Mouse (Mus musculus): ENCODE measurements around the gene Plekhm2. TPM values are rescaled to one million over a fixed set of nuclear protein-coding genes. Genes with fewer than 3 reads are reported as not detected.
A peak's percentile ranks its signal among the peaks of the same experiment; 100 is the strongest.

Gene Plekhm2
- polyA plus RNA-seq, 2 experiments from 2014 or later: 2.1 to 3.4 TPM

DNA sequence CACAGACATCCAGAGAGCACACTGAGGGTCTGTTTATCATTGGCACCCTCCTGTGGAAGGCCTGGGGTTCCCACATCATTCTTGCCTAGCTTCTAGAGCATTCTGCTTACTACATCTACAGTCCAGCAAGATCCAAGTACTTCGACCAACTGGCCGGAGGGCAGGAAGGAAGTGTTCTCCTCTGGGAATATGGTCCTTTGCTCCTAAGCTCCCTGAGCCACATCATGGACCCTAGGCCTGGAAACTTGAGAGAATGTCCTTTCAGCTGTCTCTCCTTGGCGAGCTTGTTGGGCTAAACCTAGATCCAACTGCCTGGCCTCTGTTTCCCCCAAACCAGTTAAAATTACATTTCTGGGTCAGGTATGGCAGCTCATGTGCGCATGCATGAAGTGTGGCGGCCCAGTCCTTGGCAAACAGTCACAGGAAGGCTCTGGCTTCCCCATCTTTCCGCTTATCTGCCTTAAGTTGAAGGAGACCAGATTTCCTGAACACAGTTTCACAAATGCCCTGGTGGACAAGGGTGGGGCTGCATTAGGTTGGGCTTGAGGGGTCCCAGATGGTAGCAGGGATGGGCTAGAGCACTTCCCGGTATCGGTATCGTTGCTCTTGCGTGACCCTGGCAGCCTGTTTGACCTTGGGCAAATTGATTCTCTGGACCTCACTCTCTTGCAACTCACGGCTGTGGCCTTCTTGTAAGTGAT, 62.0 kb downstream of the Plekhm2 start:
- ATAC-seq: no peak

DNA sequence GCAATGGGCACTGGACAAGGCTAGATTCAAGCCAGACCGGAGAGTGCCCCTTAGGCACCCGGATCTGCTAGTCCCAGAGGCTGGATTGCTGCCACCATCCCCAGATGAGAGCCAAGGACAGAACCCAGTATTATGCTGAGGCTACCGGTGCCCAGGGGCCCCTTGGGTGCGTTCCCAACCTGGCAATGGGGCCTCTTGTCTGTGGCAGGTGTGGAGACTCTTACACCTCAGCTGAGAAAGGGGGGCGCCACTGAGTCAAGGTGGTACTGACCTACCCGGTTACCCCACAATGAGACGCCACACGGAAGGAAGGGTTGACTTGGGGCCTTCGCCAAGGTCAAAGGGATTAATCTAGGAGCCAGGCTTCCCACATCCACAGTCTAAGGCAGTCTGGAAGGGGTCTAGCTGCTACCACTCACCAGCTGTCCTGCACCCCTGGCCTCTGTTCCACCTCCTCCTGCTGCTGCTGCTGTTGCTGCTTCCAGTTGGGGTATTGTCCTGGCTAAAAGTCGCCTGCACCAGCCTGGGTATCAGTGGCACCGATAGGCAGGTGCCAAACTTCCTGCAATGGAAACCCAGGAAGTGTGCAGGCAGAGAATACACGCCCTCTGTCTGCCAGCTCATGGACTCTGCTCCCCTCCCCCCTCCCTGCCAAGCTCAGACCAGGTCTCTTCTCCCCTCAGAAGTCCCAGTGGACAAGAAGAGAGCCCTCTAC, 63.4 kb downstream of the Plekhm2 start:
- no peak for ATAC-seq

DNA sequence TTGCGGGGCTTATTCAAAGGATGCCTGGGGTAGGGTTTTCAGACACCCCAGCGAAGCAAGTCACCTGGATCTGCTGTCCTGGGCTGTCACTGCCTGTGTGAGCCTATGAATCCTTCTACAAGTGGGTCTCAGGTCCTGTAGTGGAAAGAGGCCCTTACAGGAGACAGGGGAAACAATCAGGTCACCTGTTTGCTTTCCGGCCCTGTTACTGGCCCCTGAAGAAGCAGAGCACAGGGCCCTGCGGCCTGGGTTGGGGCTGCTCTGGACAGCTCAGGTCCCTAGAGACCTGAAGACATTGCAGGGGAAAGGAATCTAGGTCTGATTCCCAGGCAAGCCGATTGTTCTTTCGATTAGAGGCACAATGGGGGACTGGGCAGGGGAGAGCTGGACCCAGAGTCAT, 64.3 kb downstream of the Plekhm2 start:
- no peak for ATAC-seq

DNA sequence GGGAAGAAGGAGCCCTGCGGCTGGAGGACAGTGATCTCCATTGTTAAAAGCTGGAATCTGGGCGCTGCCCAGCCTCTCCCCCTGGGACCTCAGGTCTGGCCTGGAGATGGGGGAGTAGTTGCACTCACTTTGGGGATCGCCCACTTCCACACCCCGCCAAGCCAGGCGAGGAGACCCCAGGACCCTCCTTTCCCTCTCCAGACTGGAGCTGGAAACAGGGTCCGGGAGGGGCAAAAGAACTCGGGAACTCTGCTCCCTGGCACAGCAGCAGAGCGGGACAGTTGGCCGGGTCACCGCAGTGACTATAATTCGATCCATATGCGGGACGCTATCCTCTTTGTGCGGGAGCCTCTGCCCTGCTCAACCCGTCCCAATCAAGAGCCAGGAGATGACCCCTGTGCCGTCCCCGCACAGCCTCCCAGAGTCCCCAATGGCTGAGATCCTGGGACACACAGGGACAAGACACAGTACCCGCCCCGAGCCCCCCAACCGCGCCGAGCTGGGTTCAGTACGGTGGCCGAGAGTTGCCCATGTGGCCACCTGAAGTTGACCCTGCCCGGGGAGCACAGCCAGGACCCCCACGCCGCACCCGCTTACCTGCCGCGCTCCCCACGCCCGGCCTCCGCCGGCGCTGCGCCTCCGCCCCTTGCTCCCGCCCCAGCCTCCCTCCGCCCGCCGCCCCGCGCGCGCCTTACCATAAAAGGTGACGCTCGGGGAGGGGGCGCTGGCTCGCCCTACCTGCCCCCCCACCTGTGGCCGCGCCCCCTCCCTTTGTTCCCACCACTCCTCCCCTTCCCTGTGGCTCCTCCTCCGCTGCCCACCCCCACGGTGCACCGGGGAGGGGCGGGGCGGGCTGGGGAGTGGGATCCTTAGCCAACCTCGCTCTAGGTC, 65.2 kb downstream of the Plekhm2 start:
- no peak for ATAC-seq

DNA sequence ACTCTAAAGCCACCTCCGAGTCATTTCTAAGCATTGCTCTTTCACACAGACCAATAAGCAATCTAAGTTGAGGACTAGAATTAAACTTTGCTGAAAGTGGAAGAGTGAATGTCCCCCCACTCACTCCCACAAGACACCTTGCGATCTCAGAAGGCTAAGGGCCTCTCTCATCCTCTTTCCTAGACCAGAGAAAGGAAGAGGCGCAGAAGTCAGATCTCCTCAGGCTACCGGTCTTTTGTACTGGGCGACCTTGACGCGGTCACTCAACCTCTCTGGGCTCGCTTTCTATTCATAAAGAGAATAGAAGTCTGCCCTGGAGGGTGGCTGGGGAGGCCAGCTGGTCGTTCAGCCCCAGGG, 65.8 kb downstream of the Plekhm2 start:
- no peak for ATAC-seq

DNA sequence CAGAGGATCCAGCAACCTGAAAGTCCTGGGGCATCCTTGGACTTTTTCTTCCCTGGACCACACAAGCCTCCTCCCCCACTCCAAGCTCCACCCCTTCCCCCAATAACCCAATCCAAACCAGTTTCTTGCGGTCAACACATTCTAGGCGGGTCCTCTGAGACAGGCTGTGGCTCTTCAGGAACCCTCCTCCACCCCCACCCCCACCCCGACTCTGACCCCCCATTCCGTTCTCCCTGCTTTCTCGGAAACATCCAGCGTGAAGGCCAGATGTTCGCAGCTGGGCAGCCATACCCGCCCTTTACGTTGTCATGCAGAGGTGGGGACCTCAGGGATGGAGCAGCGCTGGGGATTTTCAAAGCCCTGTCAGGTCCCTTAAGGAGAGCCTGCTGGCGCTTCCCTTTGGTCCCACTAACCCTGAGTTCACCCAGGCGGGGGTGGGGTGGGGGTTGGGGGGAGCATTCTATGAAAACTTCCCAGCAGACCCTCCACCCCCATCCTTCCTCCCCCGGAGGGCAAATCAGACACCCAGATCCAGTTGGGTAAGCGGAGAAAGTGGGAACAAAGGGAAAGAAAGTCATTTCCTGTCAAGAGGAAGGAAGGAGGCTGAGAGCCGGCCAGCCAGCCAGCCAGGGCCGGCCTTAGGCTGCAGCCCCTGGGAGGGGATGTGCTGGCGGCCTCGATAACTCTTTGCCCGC, 66.4 kb downstream of the Plekhm2 start:
- ATAC-seq: no peak

DNA sequence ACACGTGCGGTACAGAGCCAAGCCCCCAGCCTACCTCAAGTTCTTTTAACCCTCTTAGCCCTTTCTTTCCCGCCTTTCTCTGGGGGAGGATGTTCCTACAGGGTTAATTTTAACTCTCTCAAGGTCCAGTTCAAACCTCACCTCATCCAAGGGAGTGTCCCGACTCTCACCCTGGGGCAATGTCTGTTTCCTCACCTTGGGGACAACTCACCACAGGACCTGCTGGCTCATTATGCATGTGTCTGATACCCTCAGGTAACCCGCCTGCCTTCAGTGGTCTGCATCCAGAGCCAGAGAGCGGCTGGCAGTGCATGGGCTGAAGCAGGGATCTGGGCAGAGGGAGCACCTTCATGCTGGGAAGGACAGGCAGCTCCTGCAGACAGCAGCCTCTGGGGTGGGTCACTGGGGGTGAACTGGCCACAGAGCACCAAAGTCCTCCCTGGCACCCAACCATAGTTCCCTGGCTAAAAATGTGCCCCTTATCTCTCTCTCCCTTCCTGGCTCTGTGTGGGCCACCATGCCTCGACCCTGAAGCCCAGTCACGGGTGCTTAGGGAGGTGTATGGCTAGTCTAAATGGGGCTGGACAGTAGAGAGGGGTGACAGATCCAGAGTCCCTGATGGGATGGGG, 67.9 kb downstream of the Plekhm2 start:
- ATAC-seq: no peak

DNA sequence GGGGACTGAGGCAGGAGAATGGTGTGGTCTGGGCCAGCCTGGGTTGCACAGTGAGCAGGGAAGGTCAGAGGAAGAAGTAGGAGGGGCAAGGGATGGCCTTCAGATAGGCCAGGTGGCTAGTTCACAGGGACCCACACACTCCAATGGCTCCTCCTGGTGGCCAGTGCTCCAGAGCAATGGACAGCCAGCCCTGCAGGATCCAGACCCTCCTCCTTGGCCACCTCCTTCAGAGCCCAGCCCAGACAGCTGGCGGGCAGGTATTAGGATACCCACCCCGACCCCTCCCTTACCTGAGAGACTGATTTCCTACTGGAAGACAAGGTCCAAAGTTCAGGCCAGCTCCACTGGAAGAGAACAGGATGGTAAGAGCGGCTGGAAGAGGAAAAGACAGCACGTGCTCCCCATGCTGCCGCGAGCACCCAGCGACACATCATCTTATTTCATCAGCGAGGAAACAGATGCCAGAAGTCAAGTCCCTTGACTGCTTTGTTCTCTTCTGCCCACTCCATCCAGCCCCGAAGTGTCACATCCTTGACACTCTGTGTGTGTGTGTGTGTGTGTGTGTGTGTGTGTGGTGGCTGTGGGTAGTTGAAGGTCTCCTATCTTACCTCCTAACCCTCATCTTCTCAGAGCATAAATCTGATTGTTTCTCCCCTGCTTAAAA, 69.0 kb downstream of the Plekhm2 start:
- no peak for ATAC-seq

DNA sequence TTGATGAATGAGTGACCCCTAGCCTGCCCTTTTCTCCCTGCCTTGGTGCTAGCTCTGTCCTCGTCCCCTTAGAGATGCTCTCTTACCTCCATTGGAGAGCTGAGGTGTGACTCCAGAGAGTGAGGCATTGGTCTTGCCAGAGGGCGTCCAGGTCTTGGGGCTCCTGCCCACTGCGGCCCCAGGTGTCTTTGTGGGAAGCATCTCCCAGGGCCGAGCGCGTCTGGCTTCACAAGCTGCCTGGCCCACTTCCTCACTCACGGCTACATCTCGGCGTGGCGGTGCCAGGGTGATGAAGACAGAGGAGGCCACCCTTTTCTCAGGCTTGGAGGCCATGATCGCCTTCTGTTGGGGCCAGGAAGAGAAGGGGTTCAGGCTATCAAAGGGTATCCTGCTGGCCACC, 69.6 kb downstream of the Plekhm2 start:
- ATAC-seq: no peak

DNA sequence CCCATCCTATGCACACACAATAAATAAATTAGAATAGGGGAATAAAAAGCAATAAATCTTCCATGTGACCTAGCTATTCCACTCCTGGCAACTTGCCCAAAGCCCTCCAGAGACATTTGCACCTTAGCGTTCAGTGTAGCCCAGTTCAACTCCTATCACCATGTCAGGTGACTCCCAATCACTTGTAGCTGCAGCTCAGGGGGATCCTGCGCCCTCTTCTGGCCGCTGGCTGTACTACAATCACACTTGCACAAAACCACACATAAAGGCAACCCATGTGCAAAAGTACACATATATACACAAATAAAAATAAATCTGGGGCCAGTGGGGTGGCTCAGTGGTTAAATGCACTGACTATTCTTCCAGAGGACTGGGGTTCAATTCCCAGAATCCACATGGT, 73.2 kb downstream of the Plekhm2 start:
- ATAC-seq: no peak

DNA sequence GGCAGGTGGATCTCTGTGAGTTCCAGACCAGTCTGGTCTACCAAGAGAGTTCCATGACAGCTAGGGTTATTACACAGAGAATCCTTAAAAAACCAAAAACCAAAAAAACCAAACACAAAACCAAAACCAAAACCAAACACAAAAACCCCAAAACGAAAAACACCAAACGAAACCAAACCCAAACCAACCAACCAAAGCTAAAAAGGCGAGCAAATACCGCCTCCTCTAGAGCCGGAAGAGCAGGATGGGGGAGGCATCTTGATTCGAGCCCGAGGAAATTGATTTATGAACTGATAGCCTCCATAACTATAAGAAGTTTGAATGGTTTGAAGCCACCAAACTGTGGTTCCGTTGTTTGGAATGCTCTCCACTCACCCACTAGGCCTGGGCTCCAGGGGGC, 80.8 kb downstream of the Plekhm2 start:
- peak; percentile 86 for ATAC-seq

DNA sequence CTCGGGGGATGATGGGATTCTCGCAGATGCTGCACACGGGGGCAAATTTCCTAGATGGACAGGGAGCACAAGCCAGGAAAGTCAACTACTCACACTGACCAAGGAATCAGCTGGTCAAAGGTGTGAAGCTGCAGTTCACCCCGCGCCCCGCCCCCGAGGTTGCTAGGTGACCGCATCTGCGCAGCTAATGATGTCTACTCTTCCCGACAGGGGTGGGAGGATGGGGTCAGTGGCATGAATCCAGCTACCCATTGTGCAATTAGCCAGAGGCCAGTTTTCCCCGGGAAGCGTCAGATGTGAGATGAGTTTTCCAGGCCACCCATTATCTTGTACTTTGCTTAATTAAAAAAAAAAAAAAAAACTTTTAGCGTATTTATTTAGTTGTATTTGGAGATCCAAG, 83.6 kb downstream of the Plekhm2 start:
- ATAC-seq: no peak

DNA sequence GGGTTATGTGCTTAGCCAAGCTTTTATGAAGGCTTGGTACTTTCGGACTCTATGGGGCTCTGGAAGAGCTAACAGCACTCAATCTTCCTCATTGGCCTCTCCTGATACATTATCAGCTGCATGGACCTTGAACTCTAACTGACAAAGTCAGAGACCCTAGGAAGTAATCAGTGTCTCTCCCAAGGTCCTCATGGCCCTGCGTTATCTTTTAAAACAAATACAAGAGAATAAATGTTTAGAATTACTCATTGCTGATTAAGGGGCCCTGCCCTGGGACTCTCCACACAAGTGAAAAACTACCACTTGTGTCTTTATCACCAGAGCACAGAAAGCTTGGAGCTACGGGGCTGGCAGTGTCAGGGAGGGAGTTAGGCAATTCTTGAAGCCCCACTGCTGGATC, 85.9 kb downstream of the Plekhm2 start:
- no peak for ATAC-seq

DNA sequence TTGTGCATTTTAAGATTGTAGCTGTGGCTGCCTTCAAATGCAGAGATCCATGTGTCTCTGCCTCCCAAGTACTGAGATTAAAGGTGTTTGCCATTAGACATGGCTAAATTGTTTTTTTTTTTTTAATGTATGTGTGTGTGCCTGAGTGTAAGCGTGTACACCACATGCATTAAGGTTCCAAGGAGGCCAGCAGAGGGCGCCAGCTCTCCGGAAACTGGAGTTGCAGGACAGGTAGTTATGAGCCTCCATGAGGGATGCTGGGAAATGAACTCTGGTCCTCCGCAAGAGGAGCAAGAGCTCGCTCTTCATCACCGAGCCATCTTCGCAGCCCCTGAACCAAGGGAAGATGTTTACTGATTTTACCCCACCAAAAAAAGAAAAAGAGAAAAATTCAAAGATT, 87.8 kb downstream of the Plekhm2 start:
- ATAC-seq: no peak

DNA sequence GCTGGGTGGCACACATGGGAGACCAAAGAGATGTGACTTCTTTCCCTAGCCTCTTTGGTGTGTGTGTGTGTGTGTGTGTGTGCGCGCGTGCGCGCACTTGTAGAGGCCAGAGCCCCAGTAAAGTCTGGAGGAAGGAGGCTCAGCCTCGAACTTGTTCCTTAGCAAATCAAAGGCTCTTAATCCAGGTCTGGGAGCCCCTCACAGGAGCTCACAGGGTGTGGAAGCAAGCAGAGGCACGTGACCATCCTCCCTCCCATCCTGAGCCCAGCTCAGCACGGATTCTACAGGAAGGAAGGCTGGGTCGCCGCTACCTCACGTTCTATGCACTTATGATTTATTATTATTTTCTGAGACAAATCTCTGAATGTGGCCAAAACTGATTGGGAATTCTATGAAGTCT, 88.3 kb downstream of the Plekhm2 start:
- no peak for ATAC-seq

Other genes starting within 250 kb of the Plekhm2 start
- gene Clcnkb, start 248.9 kb downstream of the Plekhm2 start, polyA plus RNA-seq (2017; shearing (Covaris generic)): not detected
- not detected for gene Hspb7, start 244.1 kb downstream of the Plekhm2 start, polyA plus RNA-seq (2017; shearing (Covaris generic))
- not detected for gene Srarp, start 228.8 kb downstream of the Plekhm2 start, polyA plus RNA-seq (2017; shearing (Covaris generic))
- 10 to 100 TPM; 14.2 to 21.5 TPM for gene Zbtb17, start 220.2 kb downstream of the Plekhm2 start, polyA plus RNA-seq (2017; shearing (Covaris generic))
- gene Spen, start 126.3 kb downstream of the Plekhm2 start, polyA plus RNA-seq (2017; shearing (Covaris generic)): 10 to 100 TPM; 12.1 to 18.5 TPM
- under 1 TPM in 1 of 2 experiments, not detected in 1; 0.13 TPM for gene Fblim1, start 58.8 kb downstream of the Plekhm2 start, polyA plus RNA-seq (2017; shearing (Covaris generic))
- gene Tmem82, start 46.3 kb downstream of the Plekhm2 start, polyA plus RNA-seq (2017; shearing (Covaris generic)): not detected
- not detected for gene Slc25a34, start 41.1 kb downstream of the Plekhm2 start, polyA plus RNA-seq (2017; shearing (Covaris generic))
- not detected for gene Rsc1a1, start 20.7 kb upstream of the Plekhm2 start, polyA plus RNA-seq (2017; shearing (Covaris generic))
- 10 to 100 TPM; 19.1 to 20.7 TPM for gene Ddi2, start 58.5 kb upstream of the Plekhm2 start, polyA plus RNA-seq (2017; shearing (Covaris generic))
- not detected for gene Agmat, start 81.8 kb upstream of the Plekhm2 start, polyA plus RNA-seq (2017; shearing (Covaris generic))
- 1 to 10 TPM; 3.4 to 4.3 TPM for gene Dnajc16, start 126.0 kb upstream of the Plekhm2 start, polyA plus RNA-seq (2017; shearing (Covaris generic))
- gene Casp9, start 128.7 kb upstream of the Plekhm2 start, polyA plus RNA-seq (2017; shearing (Covaris generic)): 10 to 100 TPM; 10.8 to 12.4 TPM
- not detected for gene Cela2a, start 161.3 kb upstream of the Plekhm2 start, polyA plus RNA-seq (2017; shearing (Covaris generic))
- not detected for gene Ctrc, start 181.5 kb upstream of the Plekhm2 start, polyA plus RNA-seq (2017; shearing (Covaris generic))
- gene Efhd2, start 210.0 kb upstream of the Plekhm2 start, polyA plus RNA-seq (2017; shearing (Covaris generic)): 10 to 100 TPM; 19.8 to 27.0 TPM

Data from CD4-positive, CD25-positive, alpha-beta regulatory T cell, adult 4 months (primary cell).